Mouse (Mus musculus): ENCODE data around the gene Rbpms2. TPM values are rescaled to one million over a fixed set of nuclear protein-coding genes. Genes with fewer than 3 reads are reported as not detected.
"Not testable (repeated sequence)": the region's sequence is repeated elsewhere in the genome, so short reads cannot be mapped to it uniquely, and the experiment has no call there.

Gene Rbpms2
- polyA plus RNA-seq, 1 experiment: 7.5 TPM

DNA sequence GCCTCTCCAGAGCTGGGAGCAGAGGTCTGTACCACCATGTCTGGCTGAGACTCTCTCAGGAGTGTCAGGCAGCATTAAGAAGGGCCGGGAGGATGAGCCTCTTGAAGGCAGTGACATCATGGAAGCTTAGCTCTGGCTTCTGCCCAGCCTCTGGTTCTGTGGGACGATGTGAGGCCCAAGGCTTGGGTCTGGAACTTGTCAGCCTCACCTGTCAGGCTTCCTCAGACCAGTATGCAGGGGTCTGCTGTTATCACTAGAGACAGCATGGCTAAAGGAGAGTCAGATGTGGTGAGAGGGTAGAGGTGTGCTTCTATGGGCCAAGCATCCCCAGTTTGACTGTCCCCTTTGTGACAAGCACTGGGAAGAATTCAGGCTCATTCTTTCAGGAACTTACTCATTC is 16.4 kb upstream of the Rbpms2 start:
- no peak for DNase-seq (ENCODE audit: extremely low spot score in 1 of 2, low spot score in 1 of 2)

DNA sequence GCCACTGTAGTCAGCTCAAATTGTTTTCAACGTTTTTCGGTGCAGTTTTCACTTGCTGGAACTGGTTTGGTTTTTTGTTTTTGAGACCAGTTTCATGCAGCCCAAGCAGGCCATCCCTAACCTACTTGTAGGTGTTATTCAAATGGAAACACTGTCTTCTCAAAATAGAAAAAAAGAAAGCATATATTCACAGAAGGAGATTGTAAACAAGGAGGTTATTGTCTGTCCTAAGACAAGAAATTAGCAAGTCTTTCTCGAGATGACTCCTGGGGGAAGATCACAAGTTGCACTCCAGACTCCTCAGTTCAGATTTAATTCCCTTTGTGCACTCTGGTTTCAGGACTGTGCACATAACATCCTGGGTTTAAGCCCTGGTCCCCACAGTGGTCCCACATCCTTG is 10.1 kb upstream of the Rbpms2 start:
- DNase-seq (ENCODE audit: extremely low spot score in 1 of 2, low spot score in 1 of 2): no peak

DNA sequence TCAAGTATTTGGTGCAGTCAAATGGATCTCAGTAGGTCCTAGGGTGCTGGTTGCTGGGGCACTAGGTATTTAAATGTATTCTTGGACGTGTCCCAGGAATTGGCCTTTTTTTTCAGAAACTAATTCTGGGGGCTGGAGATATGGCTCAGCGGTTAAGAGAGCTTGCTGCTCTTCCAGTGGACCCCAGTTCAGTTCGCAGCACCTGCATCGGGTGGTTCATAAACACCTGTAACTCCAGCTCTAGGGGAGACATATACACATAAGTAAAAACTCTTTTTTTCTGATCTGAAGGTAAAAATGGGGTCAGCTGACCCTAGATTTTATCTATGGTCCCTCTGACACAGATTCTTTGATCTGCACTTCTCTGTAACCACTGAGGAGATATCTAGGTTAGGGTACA is 8.3 kb upstream of the Rbpms2 start:
- DNase-seq (ENCODE audit: extremely low spot score in 1 of 2, low spot score in 1 of 2): no peak

DNA sequence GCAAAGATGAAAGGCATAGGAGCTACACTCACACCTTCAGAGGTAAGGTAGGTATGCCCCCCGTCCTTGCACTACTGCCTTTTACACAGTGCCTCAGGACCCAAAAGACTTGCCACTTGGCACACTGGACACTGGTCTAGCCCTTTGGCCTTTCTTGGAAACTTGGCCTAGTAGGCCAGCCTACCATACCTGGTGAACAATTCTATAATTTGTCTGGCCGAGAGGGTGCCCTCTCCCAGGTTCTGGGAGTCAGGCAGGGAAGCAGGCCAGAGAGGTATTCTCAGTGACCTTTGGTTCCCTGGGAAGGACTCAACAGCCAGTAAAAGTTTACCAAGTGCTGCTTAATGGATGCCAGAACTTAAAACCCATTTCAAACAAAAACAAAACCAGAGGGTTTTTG is 7.8 kb upstream of the Rbpms2 start:
- DNase-seq (ENCODE audit: extremely low spot score in 1 of 2, low spot score in 1 of 2): no peak

DNA sequence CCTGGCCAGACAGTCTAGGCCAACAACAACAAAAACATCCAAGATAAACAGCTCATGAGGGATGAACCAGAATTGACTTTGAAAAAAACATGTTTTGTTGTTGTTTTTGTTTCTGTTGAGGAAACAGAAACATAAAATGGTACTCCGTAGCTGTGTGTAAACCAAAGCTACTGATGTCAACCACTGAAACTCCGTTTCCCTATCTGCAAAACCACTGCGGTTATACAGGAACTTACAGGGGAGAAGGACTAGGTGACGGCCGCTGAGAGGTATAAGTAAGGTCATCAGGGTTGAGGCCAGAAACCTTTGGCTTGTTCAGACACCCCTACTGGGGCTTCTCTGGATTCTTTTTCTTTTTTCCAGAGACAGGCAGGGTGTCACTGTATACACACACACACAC is 6.6 kb upstream of the Rbpms2 start:
- no peak for DNase-seq (ENCODE audit: extremely low spot score in 1 of 2, low spot score in 1 of 2)

DNA sequence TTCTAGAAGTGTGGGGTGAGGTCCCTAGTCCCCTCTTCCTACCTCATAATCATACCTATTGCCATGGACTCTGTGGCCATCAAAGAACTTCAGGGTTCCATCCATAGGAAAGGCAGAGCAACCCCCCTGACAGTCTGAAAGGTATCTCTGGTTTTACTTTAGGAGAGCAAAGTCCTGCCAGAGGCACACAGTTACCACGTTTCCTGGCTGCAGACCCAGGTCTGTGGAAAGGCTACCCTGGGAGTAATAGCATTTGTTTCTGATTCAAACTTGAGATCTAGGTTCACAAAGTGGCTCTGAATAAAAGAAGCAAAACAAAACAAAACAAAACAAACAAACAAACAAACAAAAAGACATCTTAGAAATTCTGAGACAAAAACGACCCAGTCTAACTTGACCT is 5.2 kb upstream of the Rbpms2 start:
- no peak for DNase-seq (ENCODE audit: extremely low spot score in 1 of 2, low spot score in 1 of 2)

DNA sequence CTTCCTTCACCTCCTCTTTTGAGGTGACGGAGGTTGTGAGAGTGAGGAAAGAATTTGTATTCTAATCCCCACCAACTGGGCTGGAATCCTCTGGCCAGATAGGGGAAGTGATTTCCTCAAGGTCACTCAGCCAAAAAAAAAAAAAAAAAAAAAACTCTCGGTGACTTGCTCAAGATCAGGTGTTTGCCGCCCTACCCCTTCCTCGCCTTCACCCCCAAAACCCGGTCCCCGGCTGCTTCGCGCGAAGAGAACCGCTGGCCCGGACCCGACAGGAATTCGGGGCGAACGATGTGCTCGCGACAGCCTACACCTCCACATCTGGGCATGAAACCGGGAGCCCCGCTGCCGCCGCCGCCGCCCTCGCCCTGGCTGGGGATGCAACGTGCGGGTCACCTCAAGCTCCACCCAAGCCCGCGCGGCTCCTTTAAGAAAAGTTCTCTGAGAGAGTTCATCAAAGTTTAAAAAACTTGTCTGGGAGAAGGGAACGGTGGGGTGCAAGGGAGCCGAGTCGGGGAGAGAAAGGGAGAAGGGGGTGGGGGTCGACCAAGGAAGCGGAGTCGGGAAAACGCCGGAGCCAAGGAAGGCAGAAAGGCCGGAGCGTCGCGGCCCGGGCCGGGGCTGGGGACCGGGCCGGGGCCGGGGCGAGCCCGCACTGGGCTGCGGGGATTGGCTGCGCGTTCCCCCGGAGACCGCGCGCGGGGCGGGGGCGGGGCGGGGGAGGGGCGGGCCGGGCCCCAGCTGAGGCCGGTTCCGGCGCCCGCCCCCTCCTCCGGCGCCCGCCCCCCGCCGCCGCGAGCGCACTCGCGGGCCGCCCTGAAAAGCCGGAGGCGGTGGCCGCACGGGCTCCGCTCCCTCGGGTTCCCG is 551 bp downstream of the Rbpms2 start:
- no peak for DNase-seq (ENCODE audit: extremely low spot score in 1 of 2, low spot score in 1 of 2)

DNA sequence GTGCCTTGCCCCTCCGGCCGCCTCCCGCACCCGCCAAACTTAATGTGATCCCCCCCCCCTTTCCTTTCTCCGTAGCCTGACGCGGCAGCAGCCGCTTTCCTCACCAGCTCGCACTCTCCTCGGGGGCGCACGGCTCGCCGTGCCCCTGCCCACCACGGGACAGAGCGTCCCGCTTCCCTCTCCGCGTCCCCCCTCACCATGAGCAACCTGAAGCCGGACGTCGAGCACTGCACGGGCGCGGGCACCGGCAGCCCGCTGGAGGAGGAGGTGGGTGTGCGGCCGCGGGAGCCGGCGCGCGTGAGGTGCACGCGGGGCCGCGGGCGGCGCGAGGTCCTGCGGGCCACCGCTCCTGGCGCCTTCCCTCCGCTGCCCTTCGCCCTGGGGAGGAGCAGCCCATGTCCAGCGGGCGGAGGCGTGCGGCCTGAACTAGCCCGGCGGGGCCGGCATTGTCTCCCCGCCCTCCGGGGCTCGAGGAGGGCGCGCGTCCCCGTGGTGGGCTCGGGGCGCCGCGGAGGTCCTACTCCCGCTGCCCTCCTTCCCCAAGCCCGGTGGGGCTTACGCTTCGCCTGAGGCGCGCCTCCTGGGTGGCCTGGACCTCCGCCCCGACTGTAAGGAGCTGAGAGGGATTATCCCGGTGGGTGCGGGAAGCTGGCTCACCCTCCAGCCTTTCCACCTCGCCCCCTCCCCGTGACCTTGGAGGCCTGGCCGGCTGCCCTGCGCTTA is 1.3 kb downstream of the Rbpms2 start:
- DNase-seq (ENCODE audit: extremely low spot score in 1 of 2, low spot score in 1 of 2): no peak

DNA sequence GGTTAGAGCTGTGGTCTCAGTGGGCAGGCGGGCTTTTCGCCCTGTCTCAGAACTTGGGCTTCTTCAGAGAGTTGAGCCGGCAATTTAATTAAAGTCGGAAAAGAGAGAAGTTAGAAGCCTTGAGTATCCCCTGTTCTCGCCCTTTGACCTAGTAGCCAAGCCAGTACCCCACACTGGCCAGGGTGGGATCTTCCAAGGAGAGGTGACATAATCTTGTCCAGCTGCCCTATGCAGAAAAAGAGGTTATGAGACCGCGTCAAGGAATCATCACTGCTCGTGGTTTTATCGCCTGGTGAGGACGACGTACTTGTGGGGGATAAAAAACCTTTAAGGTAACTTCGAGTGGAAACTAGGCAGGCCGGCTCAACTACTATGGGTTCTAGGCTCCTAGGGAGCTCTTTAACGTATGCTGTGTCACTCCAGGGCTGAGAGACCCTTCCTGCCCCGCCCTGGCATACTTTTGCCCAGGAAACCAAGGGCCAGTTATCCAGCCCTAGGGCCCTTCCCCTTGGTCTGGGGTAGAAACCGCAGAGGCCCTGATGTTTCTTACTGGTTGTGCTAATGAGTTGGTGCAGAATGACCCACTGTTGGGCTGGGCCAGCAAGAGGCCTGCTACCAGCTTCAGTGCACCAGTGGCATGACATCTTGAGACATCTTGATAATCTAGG is 2.0 kb downstream of the Rbpms2 start:
- DNase-seq (ENCODE audit: extremely low spot score in 1 of 2, low spot score in 1 of 2): no peak

DNA sequence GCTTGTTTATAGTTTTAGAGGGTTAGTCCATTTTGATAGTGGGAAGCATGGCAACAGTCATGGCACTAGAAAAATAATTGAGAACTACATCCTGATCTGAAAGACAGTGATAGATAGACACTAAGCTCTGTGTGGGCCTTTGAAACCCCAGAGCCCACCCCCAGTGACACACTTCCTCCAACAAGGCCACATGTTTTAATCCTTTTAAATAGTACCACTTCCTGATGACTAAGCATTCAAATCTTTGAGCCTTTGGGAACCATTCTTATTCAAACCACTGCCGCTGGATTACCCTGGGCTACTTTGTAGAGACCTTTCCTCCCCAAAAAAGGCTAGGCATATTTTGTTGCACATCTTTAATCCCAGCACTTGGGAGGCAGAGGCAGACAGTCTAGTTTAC is 6.3 kb downstream of the Rbpms2 start:
- no peak for DNase-seq (ENCODE audit: extremely low spot score in 1 of 2, low spot score in 1 of 2)

DNA sequence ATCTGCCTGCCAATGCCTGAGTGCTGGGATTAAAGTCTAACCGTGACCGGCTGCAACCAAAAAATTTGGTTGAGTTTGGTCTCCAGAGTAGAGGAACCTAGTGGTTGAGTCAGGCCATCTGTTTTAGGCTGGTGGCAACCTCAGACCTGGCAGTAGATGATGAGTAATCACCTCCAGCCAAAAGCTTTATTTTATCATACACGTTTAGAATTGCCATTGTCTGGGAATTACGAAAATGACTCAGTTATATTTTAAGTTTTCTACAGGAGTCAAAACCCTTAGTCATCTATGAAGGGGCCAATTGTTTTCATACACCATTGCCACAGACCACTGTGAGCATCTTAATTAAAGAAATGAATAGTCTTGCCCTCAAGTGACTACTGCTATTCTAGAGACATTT is 7.5 kb downstream of the Rbpms2 start:
- DNase-seq (ENCODE audit: extremely low spot score in 1 of 2, low spot score in 1 of 2): no peak

DNA sequence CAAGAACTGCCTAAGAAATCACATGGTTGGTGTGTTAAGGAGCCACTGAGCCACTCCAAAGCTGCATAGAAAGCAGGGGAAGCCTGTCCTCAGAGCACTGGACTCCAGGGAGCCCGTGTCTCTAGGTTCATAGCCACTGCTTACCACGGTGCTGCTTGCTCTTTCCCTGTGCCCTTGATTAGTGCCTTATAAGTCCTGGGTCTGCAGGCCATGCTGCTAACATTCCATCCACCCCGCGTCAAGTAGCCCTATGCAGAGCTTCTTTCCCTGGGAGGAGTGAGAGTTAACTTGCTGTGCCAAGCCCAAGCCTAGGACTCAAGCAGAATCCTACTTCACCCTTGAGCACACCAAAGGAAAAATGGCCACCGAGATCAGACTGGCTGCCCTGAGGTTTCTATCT is 9.6 kb downstream of the Rbpms2 start:
- DNase-seq (ENCODE audit: extremely low spot score in 1 of 2, low spot score in 1 of 2): no peak

DNA sequence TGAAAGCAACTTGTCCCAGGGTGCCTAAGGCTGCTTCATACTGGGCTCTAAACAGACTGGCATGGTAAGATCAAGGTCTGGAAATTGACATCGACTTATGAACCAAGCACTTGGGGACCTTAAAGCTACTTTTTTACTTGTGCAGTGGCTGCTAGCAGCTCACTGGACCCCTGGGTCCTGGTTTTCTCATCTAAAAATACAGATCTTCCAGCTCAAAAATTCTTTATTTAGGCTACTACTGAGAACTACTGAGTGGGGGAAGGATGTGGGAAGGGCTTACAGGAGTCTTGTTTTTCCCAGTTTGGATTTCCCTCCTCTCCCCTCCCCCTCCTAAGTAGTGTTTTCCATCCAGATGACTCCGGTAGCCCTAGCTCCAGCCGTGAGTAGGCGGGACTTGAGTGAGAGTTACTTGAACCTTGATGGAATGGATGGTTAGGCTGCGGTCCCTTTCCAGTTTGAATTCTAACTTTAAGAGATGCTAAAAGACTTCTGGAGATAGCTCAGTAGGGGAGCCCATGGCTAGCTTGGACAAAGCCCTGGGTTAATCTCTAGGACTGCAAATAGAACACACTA is 11.5 kb downstream of the Rbpms2 start:
- no peak for DNase-seq (ENCODE audit: extremely low spot score in 1 of 2, low spot score in 1 of 2)

DNA sequence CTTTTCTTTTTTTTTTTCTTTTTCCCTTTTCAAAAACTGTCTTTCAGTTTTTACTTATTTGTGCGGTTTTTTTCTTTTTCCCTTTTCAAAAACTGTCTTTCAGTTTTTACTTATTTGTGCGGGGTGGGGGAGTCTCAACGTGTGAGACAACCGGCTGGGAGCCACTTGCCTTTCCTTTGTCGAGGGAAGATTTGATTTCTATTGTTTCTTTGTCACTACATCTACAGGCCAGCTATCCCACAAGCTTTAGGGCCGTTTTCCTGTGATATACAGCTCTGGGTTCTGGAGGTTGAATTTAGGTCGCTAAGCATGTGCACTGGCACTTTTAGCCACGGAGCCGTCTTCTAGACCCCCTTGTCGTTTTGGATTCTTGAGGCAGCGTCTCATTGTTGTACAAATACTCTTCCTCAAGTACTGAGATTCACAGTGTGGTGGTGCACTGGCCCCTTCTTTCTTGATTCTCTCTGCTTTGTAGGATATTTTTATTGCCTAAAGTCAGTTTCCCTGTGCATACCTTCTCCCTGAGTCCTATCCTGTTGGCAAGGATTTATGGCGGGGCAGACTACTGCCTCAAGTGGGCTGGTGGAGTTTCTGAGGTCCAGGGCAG is 12.1 kb downstream of the Rbpms2 start:
- DNase-seq (ENCODE audit: extremely low spot score in 1 of 2, low spot score in 1 of 2): no peak

DNA sequence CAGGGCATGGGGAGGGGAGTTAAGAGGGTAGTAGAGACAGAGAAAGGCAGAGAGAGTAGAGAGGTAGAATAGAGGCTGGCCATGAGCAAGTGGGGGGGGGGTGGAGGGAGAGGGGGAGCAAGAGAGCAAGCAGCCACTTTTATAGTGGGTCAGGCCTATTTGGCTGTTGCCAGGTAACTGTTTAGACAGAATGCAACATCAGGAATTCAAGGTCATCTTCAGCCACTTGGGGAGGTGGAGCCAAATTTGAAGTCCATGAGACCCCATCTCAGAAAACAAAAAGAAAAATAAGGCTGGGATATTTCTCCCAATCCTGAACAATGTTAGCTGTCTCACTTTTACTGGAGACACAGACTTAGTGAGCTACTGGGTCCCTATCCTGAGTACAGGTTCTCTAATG is 13.1 kb downstream of the Rbpms2 start:
- no peak for DNase-seq (ENCODE audit: extremely low spot score in 1 of 2, low spot score in 1 of 2)

DNA sequence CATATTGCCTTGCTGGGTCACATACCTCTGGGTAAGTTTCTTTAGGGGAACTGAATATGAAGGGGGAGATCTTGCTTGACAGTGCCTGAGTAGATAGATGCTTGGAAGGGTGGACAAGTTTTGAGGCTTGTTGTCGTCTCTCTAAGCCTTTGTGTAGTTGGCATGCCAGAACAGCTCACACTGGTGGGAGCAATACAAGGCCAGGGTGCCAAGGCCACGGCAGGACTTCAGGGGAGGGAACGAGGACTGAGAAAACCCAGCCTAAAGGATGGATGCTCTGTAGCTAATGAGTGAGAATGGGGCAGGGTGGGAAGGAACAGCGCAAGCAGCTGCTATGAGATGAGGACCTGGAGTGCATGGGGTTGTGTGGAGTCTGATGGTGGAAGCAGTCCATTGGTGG is 15.5 kb downstream of the Rbpms2 start:
- no peak for DNase-seq (ENCODE audit: extremely low spot score in 1 of 2, low spot score in 1 of 2)

DNA sequence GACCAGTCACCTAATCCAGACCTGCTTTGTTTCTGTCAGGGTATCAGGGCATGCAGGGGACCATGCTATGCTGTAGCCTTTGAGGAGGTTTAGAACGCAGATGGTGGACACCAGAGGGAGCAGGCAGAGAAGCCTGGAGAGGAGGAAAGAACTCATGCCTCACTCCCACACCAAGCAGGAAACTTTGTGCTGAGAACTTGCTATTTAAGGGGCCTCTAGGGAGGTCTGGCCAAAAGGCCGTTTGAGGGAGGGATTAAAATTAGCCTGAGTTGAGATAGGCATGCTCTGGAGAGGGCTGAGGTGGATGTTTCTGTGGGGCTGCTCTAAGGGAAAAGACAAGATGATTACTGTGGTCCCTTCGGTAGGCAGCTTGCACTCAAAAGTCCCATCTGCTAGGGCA is 16.5 kb downstream of the Rbpms2 start:
- DNase-seq (ENCODE audit: extremely low spot score in 1 of 2, low spot score in 1 of 2): no peak

DNA sequence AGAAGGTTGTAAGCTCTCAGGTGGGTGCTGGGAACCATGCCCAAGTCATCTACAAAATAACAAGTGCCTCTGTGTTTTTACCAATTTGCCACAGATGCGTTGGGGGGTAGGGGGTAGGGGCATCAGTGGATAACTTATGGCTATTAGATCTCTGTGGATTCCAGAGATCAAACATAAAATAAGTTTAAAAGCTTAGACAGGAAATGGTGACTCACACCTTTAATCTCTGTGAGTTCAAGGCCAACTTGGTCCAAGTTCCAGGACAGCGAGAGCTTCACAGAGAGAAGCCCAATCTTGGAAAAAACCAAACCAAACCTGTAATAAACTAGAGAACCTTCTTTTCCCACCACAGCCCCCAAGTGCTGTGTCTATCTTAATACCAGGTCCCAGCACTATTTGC is 17.3 kb downstream of the Rbpms2 start:
- DNase-seq (ENCODE audit: extremely low spot score in 1 of 2, low spot score in 1 of 2): no peak

DNA sequence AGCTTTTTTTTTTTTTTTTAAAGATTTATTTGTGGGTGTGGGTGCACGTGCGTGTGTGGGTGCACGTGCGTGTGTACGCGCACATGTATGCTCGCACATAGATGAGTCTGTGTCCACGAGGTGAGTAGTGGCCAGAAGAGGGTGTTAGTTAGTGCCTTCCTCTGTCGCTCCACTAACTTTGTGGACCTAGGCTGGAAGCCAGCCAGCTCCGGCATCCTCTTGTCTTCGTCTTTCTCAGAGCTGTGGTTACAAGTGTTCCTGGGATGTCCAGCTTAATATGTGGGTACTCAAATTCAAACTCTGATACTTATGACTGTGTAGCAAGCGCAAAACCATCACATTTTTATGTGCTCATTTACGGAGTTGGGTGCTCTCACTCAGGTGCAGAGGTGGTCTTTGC is 19.3 kb downstream of the Rbpms2 start:
- no peak for DNase-seq (ENCODE audit: extremely low spot score in 1 of 2, low spot score in 1 of 2)

DNA sequence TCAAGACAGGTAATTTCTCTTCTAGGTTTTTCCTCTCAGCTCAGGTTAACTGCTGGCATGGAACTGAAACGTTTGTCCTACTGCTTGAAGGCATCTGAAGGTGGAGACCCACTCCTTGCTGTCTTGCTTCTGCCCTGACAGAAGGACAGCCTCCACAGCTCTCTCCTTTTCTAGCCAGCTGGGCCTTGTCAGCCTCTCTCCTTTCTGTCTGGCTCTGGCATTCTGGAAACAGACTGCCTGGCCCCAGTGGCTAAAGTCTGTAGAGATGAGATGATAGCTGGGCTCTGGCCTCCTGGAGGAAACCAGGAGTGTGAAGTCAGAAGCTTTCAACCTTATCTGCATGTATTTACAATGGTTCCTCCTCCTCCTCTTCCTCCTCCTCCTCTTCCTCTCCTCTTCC is 20.5 kb downstream of the Rbpms2 start:
- DNase-seq (ENCODE audit: extremely low spot score in 1 of 2, low spot score in 1 of 2): no peak

DNA sequence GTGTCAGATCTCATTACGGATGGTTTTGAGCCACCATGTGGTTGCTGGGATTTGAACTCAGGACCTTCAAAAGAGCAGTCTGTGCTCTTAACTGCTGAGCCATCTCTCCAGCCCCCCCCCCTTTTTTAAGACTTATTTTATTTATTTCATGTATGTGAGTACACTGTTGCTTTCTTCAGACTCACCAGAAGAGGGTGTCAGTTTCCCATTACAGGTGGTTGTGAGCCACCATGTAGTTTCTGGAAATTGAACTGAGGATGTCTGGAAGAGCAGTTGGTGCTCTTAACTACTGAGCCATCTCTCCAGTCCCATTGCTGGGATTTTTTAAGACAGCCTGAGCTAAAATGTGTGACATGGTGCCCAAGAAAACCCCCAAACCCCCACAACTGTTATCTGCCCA is 22.5 kb downstream of the Rbpms2 start:
- DNase-seq (ENCODE audit: extremely low spot score in 1 of 2, low spot score in 1 of 2): not testable (repeated sequence)
